Mouse (Mus musculus): ENCODE data around the gene Bmp2k.

Gene Bmp2k

GRCm38 (mm10) chr5:97055511-97056068 lies 58.1 kb downstream of the Bmp2k start:
- DNase-seq (ENCODE audit: low spot score) = no peak

DNA sequence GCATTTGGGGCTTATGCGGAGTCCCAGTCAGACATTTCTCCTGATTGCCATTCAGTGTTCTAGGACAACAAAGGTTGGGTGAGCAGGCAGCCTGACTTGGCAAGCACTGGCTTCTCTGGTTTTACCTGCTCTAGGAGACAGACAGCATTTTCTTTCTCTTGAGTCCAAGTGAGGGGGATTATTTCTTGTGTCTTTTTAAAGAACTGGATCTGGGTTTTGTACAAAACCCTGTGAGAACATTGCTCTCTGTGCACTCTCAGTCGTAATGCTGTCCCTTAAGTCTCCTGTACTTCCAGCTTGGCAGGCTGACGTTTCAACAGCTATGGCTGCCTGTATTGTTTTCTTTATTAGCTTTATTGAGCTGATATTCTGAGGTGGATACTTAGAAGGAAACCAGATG lies 58.9 kb downstream of the Bmp2k start:
- DNase-seq (ENCODE audit: low spot score) = no peak

DNA sequence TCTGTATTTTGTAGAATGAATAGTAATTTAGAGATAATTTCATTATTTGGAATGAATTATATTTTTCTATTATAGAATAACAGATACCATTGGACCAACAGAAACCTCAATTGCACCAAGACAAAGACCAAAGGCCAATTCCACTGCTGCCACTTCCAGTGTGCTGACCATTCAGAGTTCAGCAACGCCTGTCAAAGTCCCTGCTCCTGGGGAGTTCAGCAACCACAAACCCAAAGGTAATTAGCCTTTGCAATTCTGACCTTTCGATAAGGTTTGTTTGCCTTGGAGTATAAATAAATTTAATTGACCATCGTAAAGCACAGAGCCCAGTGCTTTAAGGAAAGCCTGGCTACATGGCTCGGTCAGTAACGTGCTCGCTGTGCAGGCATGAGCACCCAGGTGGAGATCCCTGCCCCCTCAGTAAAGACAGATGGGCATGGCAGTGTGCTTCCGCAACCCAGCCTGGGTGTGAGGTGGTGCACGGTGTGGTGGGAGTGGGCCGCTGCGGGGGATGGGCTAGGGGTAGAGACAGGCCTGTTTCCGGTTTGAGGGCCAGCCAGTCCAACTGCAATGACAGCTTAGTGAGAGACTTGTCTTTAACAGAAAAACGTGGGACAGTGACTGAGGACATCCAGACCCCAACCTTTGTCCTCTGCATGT lies 59.4 kb downstream of the Bmp2k start:
- no peak for DNase-seq (ENCODE audit: low spot score)

GRCm38 (mm10) chr5:97060864-97061263 lies 63.4 kb downstream of the Bmp2k start:
- DNase-seq (ENCODE audit: low spot score) = no peak

- no peak for DNase-seq (ENCODE audit: low spot score)
These were observed 64.6 kb downstream of the Bmp2k start for GRCm38 (mm10) chr5:97062041-97062440.

- no peak for DNase-seq (ENCODE audit: low spot score)
These were observed 68.3 kb downstream of the Bmp2k start for GRCm38 (mm10) chr5:97065746-97066145.

- DNase-seq (ENCODE audit: low spot score) = no peak
These were observed 78.1 kb downstream of the Bmp2k start for GRCm38 (mm10) chr5:97075476-97076151.

- DNase-seq (ENCODE audit: low spot score) = no peak
These were observed 78.7 kb downstream of the Bmp2k start for GRCm38 (mm10) chr5:97076167-97076566.

GRCm38 (mm10) chr5:97077676-97078075 lies 80.2 kb downstream of the Bmp2k start:
- no peak for DNase-seq (ENCODE audit: low spot score)

DNA sequence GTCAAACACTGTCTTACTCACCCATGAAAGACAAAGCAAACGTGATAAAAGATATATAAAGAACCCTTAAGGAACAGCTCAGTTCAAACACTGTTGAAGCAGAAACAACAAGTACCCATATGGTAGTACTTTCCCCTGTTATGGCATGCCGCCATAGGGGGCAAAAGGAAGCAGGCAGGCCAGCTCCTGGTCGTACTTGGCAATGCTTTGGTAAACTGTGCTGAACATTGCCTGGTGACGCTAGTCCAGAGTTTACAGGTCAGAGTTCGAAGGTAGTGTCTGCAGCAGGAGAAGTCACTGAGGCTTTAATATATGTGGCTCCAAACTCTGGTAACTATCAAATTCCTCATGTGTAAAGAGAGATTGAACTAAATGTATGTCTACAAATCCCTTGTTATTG lies 81.2 kb downstream of the Bmp2k start:
- no peak for DNase-seq (ENCODE audit: low spot score)

- DNase-seq (ENCODE audit: low spot score) = no peak
These were observed 84.0 kb downstream of the Bmp2k start for GRCm38 (mm10) chr5:97081481-97081880.

DNA sequence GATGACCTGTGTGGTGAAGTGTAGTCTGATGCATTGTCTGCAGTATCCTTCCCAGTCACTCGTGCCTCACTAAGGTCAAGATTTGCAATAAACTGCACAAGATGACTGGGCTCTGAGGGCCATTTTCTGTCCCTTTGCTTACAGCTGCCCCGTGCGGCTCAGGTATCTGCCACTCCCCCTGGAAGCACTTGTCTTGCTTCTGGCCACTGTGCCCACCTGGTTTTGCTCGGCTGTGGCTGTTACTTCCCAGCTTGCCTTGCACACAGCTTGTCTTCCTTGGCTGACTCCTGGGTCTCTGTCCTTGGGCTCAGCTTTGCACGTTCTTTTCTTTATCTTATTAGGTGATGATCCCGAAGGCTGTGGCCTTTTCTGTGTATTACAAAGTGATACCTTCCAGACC lies 86.2 kb downstream of the Bmp2k start:
- DNase-seq (ENCODE audit: low spot score) = peak; percentile 35

GRCm38 (mm10) chr5:97084541-97084940 lies 87.1 kb downstream of the Bmp2k start:
- DNase-seq (ENCODE audit: low spot score) = no peak

DNA sequence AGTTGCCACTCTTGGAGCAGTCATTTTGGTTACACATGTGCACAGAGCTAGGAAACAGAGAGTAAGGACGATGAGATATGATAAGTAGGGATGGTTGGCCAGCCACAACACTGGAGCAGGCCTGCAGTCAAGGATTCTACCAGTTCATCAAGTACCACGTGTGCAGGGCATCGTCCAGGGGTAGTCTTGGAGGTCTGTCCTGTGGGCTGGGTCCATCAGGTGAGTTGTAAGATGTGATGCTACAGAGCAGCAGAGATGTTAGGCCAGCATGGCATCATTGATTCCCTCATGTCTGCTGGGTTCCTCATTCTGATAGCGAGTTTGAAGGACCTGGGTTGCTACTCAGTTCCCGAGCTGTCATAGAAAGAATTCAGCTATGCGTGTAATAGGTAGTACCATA lies 87.6 kb downstream of the Bmp2k start:
- DNase-seq (ENCODE audit: low spot score) = no peak

DNA sequence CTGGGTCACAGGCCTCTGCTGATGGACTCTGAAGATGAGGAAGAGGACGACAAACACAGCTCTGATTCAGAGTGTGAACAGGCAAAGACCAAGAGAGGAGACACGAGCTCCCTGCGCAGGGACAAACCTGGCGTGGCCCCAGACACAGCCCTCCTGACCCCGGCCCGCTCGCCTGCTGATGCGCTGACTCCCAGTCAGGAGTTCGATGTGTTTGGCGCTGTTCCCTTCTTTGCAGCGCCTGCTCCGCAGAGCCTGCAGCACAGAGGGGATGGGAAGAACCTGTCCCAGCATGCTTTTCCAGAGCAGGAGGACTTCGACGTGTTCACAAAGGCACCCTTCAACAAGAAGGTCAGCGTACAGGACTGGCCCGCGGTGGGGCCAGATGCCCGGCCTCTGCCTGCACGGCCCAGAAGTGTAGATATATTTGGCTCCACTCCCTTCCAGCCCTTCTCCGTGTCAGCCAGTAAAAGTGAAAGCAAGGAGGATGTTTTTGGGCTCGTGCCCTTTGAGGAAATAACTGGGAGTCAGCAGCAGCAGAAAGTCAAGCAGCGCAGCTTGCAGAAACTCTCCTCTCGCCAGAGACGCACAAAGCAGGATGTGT lies 89.6 kb downstream of the Bmp2k start:
- DNase-seq (ENCODE audit: low spot score) = peak; percentile 57

DNA sequence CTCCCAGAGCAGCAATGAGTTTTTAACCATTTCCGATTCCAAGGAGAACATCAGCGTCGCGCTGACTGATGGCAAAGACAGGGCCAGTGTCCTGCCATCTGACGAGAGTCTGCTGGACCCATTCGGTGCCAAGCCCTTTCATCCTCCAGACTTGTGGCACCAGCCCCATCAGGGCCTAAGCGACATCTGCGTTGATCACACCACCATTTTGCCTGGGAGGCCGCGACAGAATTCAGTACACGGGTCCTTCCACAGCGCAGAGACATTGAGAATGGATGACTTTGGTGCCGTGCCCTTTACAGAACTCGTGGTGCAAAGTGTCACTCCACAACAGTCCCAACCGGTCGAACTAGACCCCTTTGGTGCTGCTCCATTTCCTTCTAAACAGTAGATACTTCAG lies 90.3 kb downstream of the Bmp2k start:
- DNase-seq (ENCODE audit: low spot score) = no peak

- no peak for DNase-seq (ENCODE audit: low spot score)
These were observed 90.7 kb downstream of the Bmp2k start for GRCm38 (mm10) chr5:97088231-97088630.

DNA sequence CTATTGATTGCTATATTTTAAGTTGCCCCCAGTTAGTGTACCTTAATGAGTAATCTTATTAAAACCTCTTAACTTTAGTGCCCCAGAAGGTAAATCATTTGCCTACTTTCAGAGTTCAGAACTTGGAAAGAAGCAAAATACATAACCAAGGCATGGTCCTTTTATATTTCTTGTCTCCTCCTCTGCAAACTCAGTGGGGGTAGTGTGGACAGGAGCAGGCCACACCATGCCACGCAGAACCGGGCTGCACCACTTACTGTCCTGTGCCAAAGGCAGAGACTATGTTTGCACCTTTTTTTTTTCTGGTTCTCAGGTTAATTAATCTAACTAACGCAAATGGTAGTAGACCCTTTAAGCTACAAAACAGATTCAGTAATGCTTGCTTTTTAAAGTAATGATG lies 91.9 kb downstream of the Bmp2k start:
- DNase-seq (ENCODE audit: low spot score) = no peak

DNA sequence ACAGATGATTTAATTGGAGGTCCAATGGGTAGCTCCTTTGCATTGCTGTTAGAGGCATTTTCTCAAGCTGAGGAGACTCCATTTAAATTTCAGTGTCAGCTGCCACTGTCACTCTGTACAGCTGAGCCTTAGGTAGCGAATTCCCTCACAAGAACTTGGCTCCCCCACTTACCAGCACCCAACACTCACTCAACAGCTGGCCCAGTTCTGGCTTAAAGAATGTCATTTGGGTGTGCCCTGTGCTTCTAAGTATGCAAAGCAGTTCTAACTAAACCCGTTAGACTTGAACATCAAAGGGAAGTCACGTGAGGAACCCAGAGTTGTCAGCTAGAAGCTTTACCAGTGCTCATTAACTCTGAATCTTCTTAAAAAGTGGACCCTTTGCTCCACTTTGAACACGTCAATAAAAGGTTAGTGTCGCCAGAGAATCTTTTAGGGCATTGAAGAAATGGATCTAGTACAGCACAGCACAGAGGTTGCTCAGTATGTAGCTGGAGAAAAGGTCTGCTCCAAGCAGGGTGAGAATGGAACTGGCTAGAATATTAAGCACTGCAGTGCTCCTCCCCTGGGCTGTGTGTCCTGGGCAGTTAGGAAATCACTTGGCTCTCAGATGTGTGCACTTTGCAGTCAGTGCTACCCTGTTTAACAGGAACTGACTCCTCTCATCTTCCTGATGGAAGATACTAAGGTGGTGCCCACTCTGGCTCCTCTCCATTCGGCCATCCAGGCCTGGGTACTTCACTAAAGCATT lies 92.7 kb downstream of the Bmp2k start:
- no peak for DNase-seq (ENCODE audit: low spot score)

DNA sequence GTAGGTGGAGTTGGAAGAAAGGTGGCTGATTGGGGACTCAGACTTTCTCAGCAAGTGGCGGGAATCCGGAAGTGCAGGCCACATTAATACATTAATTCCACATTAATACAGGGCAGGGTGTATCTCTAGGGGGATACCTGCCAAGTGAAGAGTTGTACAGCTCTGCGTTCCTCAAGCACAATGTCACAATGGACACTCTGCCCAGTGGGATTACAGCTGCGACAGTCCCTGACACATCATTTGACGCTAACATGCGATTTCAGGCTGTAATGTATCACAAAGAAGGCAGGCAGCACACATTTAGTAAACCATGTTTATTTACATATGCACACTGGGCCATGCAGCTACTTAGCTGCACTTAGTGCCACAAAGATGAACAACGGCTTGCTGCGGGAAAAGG lies 95.5 kb downstream of the Bmp2k start:
- DNase-seq (ENCODE audit: low spot score) = no peak

GRCm38 (mm10) chr5:97095335-97095734 lies 97.8 kb downstream of the Bmp2k start:
- no peak for DNase-seq (ENCODE audit: low spot score)

- DNase-seq (ENCODE audit: low spot score) = no peak
These were observed 100.1 kb downstream of the Bmp2k start for GRCm38 (mm10) chr5:97097631-97098041.

GRCm38 (mm10) chr5:97099954-97100353 lies 102.5 kb downstream of the Bmp2k start:
- no peak for DNase-seq (ENCODE audit: low spot score)
